8 mouse cellular contexts compared by ENCODE assay signal in the genomic region with DNA sequence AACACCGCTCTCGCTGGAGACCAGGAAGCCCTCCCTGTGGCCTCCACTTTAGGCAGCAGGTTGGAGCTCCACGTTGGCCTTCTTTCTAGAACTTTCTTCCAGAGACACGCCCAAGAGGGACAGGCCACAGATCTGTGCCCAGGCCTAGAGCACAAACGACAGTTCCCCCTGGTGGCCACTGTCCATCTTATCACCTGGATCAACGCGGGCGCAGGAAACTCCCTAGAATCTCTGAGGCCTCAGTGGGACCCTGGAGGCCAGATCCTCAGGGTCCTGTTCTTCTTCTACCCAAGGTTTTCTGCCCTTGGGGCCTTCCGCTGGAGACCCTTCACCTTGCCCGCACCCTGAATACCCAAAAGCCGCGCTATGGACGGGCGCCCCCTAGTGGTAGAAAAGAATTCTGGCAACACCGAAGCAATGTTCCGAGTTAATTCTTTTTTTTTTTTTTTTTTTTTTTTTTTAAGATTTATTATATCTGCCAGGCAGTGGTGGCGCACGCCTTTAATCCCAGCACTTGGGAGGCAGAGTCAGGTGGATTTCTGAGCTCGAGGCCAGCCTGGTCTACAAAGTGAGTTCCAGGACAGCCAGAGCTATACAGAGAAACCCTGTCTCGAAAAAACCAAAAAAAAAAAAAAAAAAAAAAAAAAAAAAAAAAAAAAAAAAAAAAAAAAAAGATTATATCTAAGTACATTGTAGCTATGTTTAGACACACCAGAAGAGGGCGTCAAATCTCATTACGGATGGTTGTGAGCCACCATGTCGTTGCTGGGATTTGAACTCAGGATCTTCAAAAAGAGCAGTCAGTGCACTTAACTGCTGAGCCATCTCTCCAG. TPM values are rescaled to one million over a fixed set of nuclear protein-coding genes. Genes with fewer than 3 reads are reported as not detected.
DNase-seq lines count a peak whose midpoint lies in the region; ATAC-seq and TF ChIP-seq lines count a peak whose summit lies in the region.
"Not testable (repeated sequence)": the region's sequence is repeated elsewhere in the genome, so short reads cannot be mapped to it uniquely, and the experiment has no call there.

No protein-coding gene starts in this region.

- H3K4me1 ChIP-seq in cortical plate, adult 2 months (ENCODE audit: control insufficient read depth, insufficient read depth, low read length) = not testable (repeated sequence)
- H3K4me1 ChIP-seq in megakaryocyte, embryonic 14.5 days = peaks cover 55% of the 10 kb centered on the region

- peak; percentile 33 for ATAC-seq in inflammation-experienced regulatory T-cells, adult 6 months

- peak; percentile 47; the same call in 1 of the 2 replicates for TF ChIP-seq CTCF in cortical plate, adult 2 months (IDR thresholded peaks at IDR 0.05; ENCODE audit: extremely low read depth, insufficient read depth, low read length)

- not testable (repeated sequence) for TF ChIP-seq POLR2A in cortical plate, adult 2 months (IDR thresholded peaks at IDR 0.05; ENCODE audit: extremely low read depth, insufficient read depth, low read length)

- H3K27me3 ChIP-seq in megakaryocyte, embryonic 14.5 days (replicated peaks) = not testable (repeated sequence)

- intact Hi-C loops in gastrocnemius, postnatal 36 days (cut with DNase I) = loop anchor here (2.0 kb wide), 1 partner anchor 71 kb away; no protein-coding TSS in a partner anchor
- intact Hi-C loops in left cerebral cortex, postnatal 25 days (cut with DNase I) = loop anchor here (2.0 to 5.0 kb wide), 2 partner anchors 71 to 85 kb away; no protein-coding TSS in a partner anchor

- H3K9me3 ChIP-seq in megakaryocyte, embryonic 14.5 days = not testable (repeated sequence)

- not testable (repeated sequence) for H3K27ac ChIP-seq in cortical plate, adult 2 months (ENCODE audit: insufficient read depth, low read length)

- 0 out of 2 replicates have a peak overlapping the region, but pooled peaks have one; percentile 14 for H3K4me3 ChIP-seq in cortical plate, adult 2 months (ENCODE audit: insufficient read depth, low read length)
- H3K4me3 ChIP-seq in megakaryocyte, embryonic 14.5 days (replicated peaks) = peak overlapping the region; percentile 88

- H3K36me3 ChIP-seq in megakaryocyte, embryonic 14.5 days (replicated peaks; ENCODE audit: low read length) = not testable (repeated sequence)

- DNase-seq in adrenal gland, adult 18-20 months (ENCODE audit: low spot score in 2 of 2) = peak; percentile 72 to 77
- peak; percentile 73 to 75 for DNase-seq in gastrocnemius, postnatal 36 days
- peak; percentile 51 to 59 for DNase-seq in left cerebral cortex, postnatal 25 days (ENCODE audit: low spot score in 2 of 2)
- DNase-seq in right cerebral cortex, postnatal 4 days = peak; percentile 60
- peak; percentile 68 to 73 for DNase-seq in urinary bladder, postnatal 36 days (ENCODE audit: low spot score in 2 of 2)

RNA-seq across cellular contexts. Expression of a gene that starts 4.1 kb away (rescaled TPM):
- total RNA-seq in adrenal gland, adult 18-20 months (2021) = under 1 TPM in 1 of 2 experiments, not detected in 1; 0.54 TPM
- 1.2 and 1.3 TPM in 2 replicates for polyA plus RNA-seq in cortical plate, adult 2 months (2012; rRNA removed)
- total RNA-seq in gastrocnemius, postnatal 36 days (2021) = not detected
- 1 to 10 TPM in 1 of 3 experiments, under 1 TPM in 1, not detected in 1; 0.46 to 5.6 TPM for polyA plus RNA-seq in inflammation-experienced regulatory T-cells, adult 6 months (2017; shearing (Covaris generic))
- total RNA-seq in left cerebral cortex, postnatal 25 days (2021) = under 1 TPM in 1 of 2 experiments, not detected in 1; 0.50 TPM
- polyA plus RNA-seq in megakaryocyte, embryonic 14.5 days (2012; ENCODE audit: insufficient read depth, low replicate concordance) = not detected in 2 replicates

RNA-seq across cellular contexts. Expression of a gene that starts 13.5 kb away (rescaled TPM):
- total RNA-seq in adrenal gland, adult 18-20 months (2021) = under 1 TPM; 0.16 to 0.17 TPM
- 1.2 and 1.8 TPM in 2 replicates for polyA plus RNA-seq in cortical plate, adult 2 months (2012; rRNA removed)
- total RNA-seq in gastrocnemius, postnatal 36 days (2021) = under 1 TPM in 1 of 2 experiments, not detected in 1; 0.15 TPM
- under 1 TPM in 1 of 3 experiments, not detected in 2; 0.15 TPM for polyA plus RNA-seq in inflammation-experienced regulatory T-cells, adult 6 months (2017; shearing (Covaris generic))
- under 1 TPM; 0.32 to 0.66 TPM for total RNA-seq in left cerebral cortex, postnatal 25 days (2021)
- polyA plus RNA-seq in megakaryocyte, embryonic 14.5 days (2012; ENCODE audit: insufficient read depth, low replicate concordance) = 0.08 TPM in 1 of 2 replicates, not detected in the other

RNA-seq across cellular contexts. Expression of a gene that starts 34.1 kb away (rescaled TPM):
- total RNA-seq in adrenal gland, adult 18-20 months (2021) = 10 to 100 TPM; 10.3 to 14.0 TPM
- 8.2 and 9.5 TPM in 2 replicates for polyA plus RNA-seq in cortical plate, adult 2 months (2012; rRNA removed)
- 1 to 10 TPM; 2.5 to 3.1 TPM for total RNA-seq in gastrocnemius, postnatal 36 days (2021)
- 10 to 100 TPM; 18.1 to 38.8 (median 20.9) TPM for polyA plus RNA-seq in inflammation-experienced regulatory T-cells, adult 6 months (2017; shearing (Covaris generic))
- total RNA-seq in left cerebral cortex, postnatal 25 days (2021) = 1 to 10 TPM; 2.2 to 2.7 TPM
- 1.3 TPM in 1 of 2 replicates, not detected in the other for polyA plus RNA-seq in megakaryocyte, embryonic 14.5 days (2012; ENCODE audit: insufficient read depth, low replicate concordance)

RNA-seq across cellular contexts. Expression of a gene that starts 42.7 kb away (rescaled TPM):
- total RNA-seq in adrenal gland, adult 18-20 months (2021) = 100 to 1,000 TPM; 474 to 780 TPM
- polyA plus RNA-seq in cortical plate, adult 2 months (2012; rRNA removed) = 90.4 and 92.9 TPM in 2 replicates
- total RNA-seq in gastrocnemius, postnatal 36 days (2021) = 100 to 1,000 TPM; 214 to 252 TPM
- polyA plus RNA-seq in inflammation-experienced regulatory T-cells, adult 6 months (2017; shearing (Covaris generic)) = 100 to 1,000 TPM; 190 to 267 (median 222) TPM
- 10 to 100 TPM; 41.5 to 46.6 TPM for total RNA-seq in left cerebral cortex, postnatal 25 days (2021)
- polyA plus RNA-seq in megakaryocyte, embryonic 14.5 days (2012; ENCODE audit: insufficient read depth, low replicate concordance) = 12.0 and 64.8 TPM in 2 replicates

RNA-seq across cellular contexts. Expression of a gene that starts 59.4 kb away (rescaled TPM):
- total RNA-seq in adrenal gland, adult 18-20 months (2021) = 100 to 1,000 TPM; 327 to 346 TPM
- polyA plus RNA-seq in cortical plate, adult 2 months (2012; rRNA removed) = 350 and 362 TPM in 2 replicates
- total RNA-seq in gastrocnemius, postnatal 36 days (2021) = 100 to 1,000 TPM; 111 to 131 TPM
- 100 to 1,000 TPM; 171 to 386 (median 383) TPM for polyA plus RNA-seq in inflammation-experienced regulatory T-cells, adult 6 months (2017; shearing (Covaris generic))
- total RNA-seq in left cerebral cortex, postnatal 25 days (2021) = 100 to 1,000 TPM; 375 to 411 TPM
- polyA plus RNA-seq in megakaryocyte, embryonic 14.5 days (2012; ENCODE audit: insufficient read depth, low replicate concordance) = 226 and 241 TPM in 2 replicates
